Mouse (Mus musculus): ENCODE data around the gene Dpp9. TPM values are rescaled to one million over a fixed set of nuclear protein-coding genes. Genes with fewer than 3 reads are reported as not detected.
A peak's percentile ranks its signal among the peaks of the same experiment; 100 is the strongest.

Dpp9 gene
- polyA plus RNA-seq, 1 experiment from 2014 or later, result 44.5 TPM

GRCm38 (mm10) chr17:56219251-56219650 lies 546 bp upstream of the Dpp9 start:
- peaks cover 14% of the 10 kb centered on the region for H3K36me3 ChIP-seq
- WGBS, result 52% methylated on average over 12 of the region's 12 CpGs
- DNase-seq (ENCODE audit: low spot score), result no peak
- peak overlapping the region; percentile 92 for H3K27ac ChIP-seq
- peak overlapping the region; percentile 93 for H3K4me3 ChIP-seq
- peaks cover 31% of the 10 kb centered on the region for H3K4me1 ChIP-seq
- H3K9me3 ChIP-seq (replicated peaks), result no peaks in the 10 kb centered on the region
- no peaks in the 10 kb centered on the region for H3K27me3 ChIP-seq (ENCODE audit: low read depth, poor library complexity, severe bottlenecking)

- H3K4me3 ChIP-seq, result peak overlapping the region; percentile 93
- H3K9me3 ChIP-seq (replicated peaks), result no peaks in the 10 kb centered on the region
- peak overlapping the region; percentile 92; the same call in 1 of the 2 replicates for H3K27ac ChIP-seq
- WGBS, result 73% methylated on average over 13 of the region's 13 CpGs
- DNase-seq (ENCODE audit: low spot score), result no peak
- peaks cover 35% of the 10 kb centered on the region for H3K4me1 ChIP-seq
- H3K27me3 ChIP-seq (ENCODE audit: low read depth, poor library complexity, severe bottlenecking), result no peaks in the 10 kb centered on the region
- H3K36me3 ChIP-seq, result peaks cover 18% of the 10 kb centered on the region
These were observed 1.0 kb downstream of the Dpp9 start for GRCm38 (mm10) chr17:56217670-56218069.

GRCm38 (mm10) chr17:56214229-56214628 lies 4.5 kb downstream of the Dpp9 start:
- Histone ChIP-seq H3K36me3 (peaks cover 52% of the 10 kb centered on the region), H3K4me3 (no peak overlapping the region), H3K27me3 (ENCODE audit: low read depth, poor library complexity, severe bottlenecking) (no peaks in the 10 kb centered on the region), H3K4me1 (peaks cover 30% of the 10 kb centered on the region), H3K9me3 (replicated peaks) (no peaks in the 10 kb centered on the region), H3K27ac (no peak overlapping the region)
- DNase-seq (ENCODE audit: low spot score), result no peak
- WGBS, result 82% methylated on average over 1 of the region's 1 CpGs

- Histone ChIP-seq H3K4me3 (no peak overlapping the region), H3K27me3 (ENCODE audit: low read depth, poor library complexity, severe bottlenecking) (no peaks in the 10 kb centered on the region), H3K9me3 (replicated peaks) (no peaks in the 10 kb centered on the region), H3K27ac (no peak overlapping the region), H3K36me3 (peaks cover 67% of the 10 kb centered on the region), H3K4me1 (peaks cover 19% of the 10 kb centered on the region)
- 73% methylated on average over 6 of the region's 6 CpGs for WGBS
- no peak for DNase-seq (ENCODE audit: low spot score)
These were observed 6.0 kb downstream of the Dpp9 start for GRCm38 (mm10) chr17:56212676-56213075.

- Histone ChIP-seq H3K4me1 (peaks cover 4% of the 10 kb centered on the region; the same call in 1 of the 2 replicates), H3K27me3 (ENCODE audit: low read depth, poor library complexity, severe bottlenecking) (no peaks in the 10 kb centered on the region), H3K4me3 (no peak overlapping the region), H3K27ac (no peak overlapping the region), H3K9me3 (replicated peaks) (no peaks in the 10 kb centered on the region), H3K36me3 (peaks cover 80% of the 10 kb centered on the region)
- DNase-seq (ENCODE audit: low spot score), result no peak
- 96% methylated on average over 2 of the region's 2 CpGs for WGBS
These were observed 7.6 kb downstream of the Dpp9 start for GRCm38 (mm10) chr17:56211090-56211489.

GRCm38 (mm10) chr17:56208821-56209220 lies 9.9 kb downstream of the Dpp9 start:
- H3K9me3 ChIP-seq (replicated peaks), result no peaks in the 10 kb centered on the region
- no peak overlapping the region for H3K4me3 ChIP-seq
- H3K27ac ChIP-seq, result no peak overlapping the region
- DNase-seq (ENCODE audit: low spot score), result no peak
- H3K4me1 ChIP-seq, result peaks cover 4% of the 10 kb centered on the region; the same call in 1 of the 2 replicates
- 90% methylated on average over 3 of the region's 3 CpGs for WGBS
- no peaks in the 10 kb centered on the region for H3K27me3 ChIP-seq (ENCODE audit: low read depth, poor library complexity, severe bottlenecking)
- peaks cover 91% of the 10 kb centered on the region for H3K36me3 ChIP-seq

- H3K9me3 ChIP-seq (replicated peaks), result no peaks in the 10 kb centered on the region
- DNase-seq (ENCODE audit: low spot score), result no peak
- peaks cover 4% of the 10 kb centered on the region; the same call in 1 of the 2 replicates for H3K4me1 ChIP-seq
- no peaks in the 10 kb centered on the region for H3K27me3 ChIP-seq (ENCODE audit: low read depth, poor library complexity, severe bottlenecking)
- no peak overlapping the region for H3K27ac ChIP-seq
- H3K4me3 ChIP-seq, result no peak overlapping the region
- H3K36me3 ChIP-seq, result peaks cover 96% of the 10 kb centered on the region
- 94% methylated on average over 9 of the region's 9 CpGs for WGBS
These were observed 10.7 kb downstream of the Dpp9 start for GRCm38 (mm10) chr17:56207963-56208530.

GRCm38 (mm10) chr17:56206986-56207674 lies 11.6 kb downstream of the Dpp9 start:
- no peaks in the 10 kb centered on the region for H3K9me3 ChIP-seq (replicated peaks)
- DNase-seq (ENCODE audit: low spot score), result no peak
- H3K4me3 ChIP-seq, result no peak overlapping the region
- H3K27me3 ChIP-seq (ENCODE audit: low read depth, poor library complexity, severe bottlenecking), result no peaks in the 10 kb centered on the region
- no peak overlapping the region for H3K27ac ChIP-seq
- H3K4me1 ChIP-seq, result no peaks in the 10 kb centered on the region
- WGBS, result 84% methylated on average over 6 of the region's 6 CpGs
- H3K36me3 ChIP-seq, result peaks cover 100% of the 10 kb centered on the region

GRCm38 (mm10) chr17:56206276-56206884 lies 12.3 kb downstream of the Dpp9 start:
- H3K4me1 ChIP-seq, result no peaks in the 10 kb centered on the region
- no peak for DNase-seq (ENCODE audit: low spot score)

GRCm38 (mm10) chr17:56203729-56204128 lies 15.0 kb downstream of the Dpp9 start:
- H3K4me3 ChIP-seq, result no peak overlapping the region
- no peak for DNase-seq (ENCODE audit: low spot score)
- H3K36me3 ChIP-seq, result peaks cover 99% of the 10 kb centered on the region
- WGBS, result 65% methylated on average over 3 of the region's 3 CpGs
- H3K27ac ChIP-seq, result no peak overlapping the region
- H3K4me1 ChIP-seq, result no peaks in the 10 kb centered on the region
- H3K27me3 ChIP-seq (ENCODE audit: low read depth, poor library complexity, severe bottlenecking), result no peaks in the 10 kb centered on the region
- no peaks in the 10 kb centered on the region for H3K9me3 ChIP-seq (replicated peaks)

More at GRCm38 (mm10) chr17:56206276-56206884, 12.3 kb downstream of the Dpp9 start:
- H3K36me3 ChIP-seq, result peaks cover 100% of the 10 kb centered on the region
- H3K27ac ChIP-seq, result no peak overlapping the region
- H3K4me3 ChIP-seq, result no peak overlapping the region
- H3K9me3 ChIP-seq (replicated peaks), result no peaks in the 10 kb centered on the region
- WGBS, result 92% methylated on average over 10 of the region's 10 CpGs
- no peaks in the 10 kb centered on the region for H3K27me3 ChIP-seq (ENCODE audit: low read depth, poor library complexity, severe bottlenecking)

- H3K36me3 ChIP-seq, result peaks cover 99% of the 10 kb centered on the region
- no peak for DNase-seq (ENCODE audit: low spot score)
- H3K9me3 ChIP-seq (replicated peaks), result no peaks in the 10 kb centered on the region
- WGBS, result 92% methylated on average over 8 of the region's 8 CpGs
- no peaks in the 10 kb centered on the region for H3K27me3 ChIP-seq (ENCODE audit: low read depth, poor library complexity, severe bottlenecking)
- H3K4me1 ChIP-seq, result no peaks in the 10 kb centered on the region
- H3K27ac ChIP-seq, result no peak overlapping the region
- H3K4me3 ChIP-seq, result no peak overlapping the region
These were observed 16.2 kb downstream of the Dpp9 start for GRCm38 (mm10) chr17:56202476-56202875.

- WGBS, result 83% methylated on average over 3 of the region's 3 CpGs
- H3K4me3 ChIP-seq, result no peak overlapping the region
- peaks cover 99% of the 10 kb centered on the region for H3K36me3 ChIP-seq
These were observed 17.1 kb downstream of the Dpp9 start for GRCm38 (mm10) chr17:56201642-56202041.

GRCm38 (mm10) chr17:56200586-56200985 lies 18.1 kb downstream of the Dpp9 start:
- H3K36me3 ChIP-seq, result peaks cover 99% of the 10 kb centered on the region
- no peak overlapping the region for H3K4me3 ChIP-seq
- no peak for DNase-seq (ENCODE audit: low spot score)
- no peak overlapping the region for H3K27ac ChIP-seq
- no peaks in the 10 kb centered on the region for H3K4me1 ChIP-seq
- H3K9me3 ChIP-seq (replicated peaks), result no peaks in the 10 kb centered on the region
- 87% methylated on average over 9 of the region's 9 CpGs for WGBS
- H3K27me3 ChIP-seq (ENCODE audit: low read depth, poor library complexity, severe bottlenecking), result no peaks in the 10 kb centered on the region

More at GRCm38 (mm10) chr17:56201642-56202041, 17.1 kb downstream of the Dpp9 start:
- no peaks in the 10 kb centered on the region for H3K27me3 ChIP-seq (ENCODE audit: low read depth, poor library complexity, severe bottlenecking)
- H3K4me1 ChIP-seq, result no peaks in the 10 kb centered on the region
- no peaks in the 10 kb centered on the region for H3K9me3 ChIP-seq (replicated peaks)
- no peak for DNase-seq (ENCODE audit: low spot score)
- H3K27ac ChIP-seq, result no peak overlapping the region
